Mouse (Mus musculus): Measurements from ENCODE around the gene Tsnaxip1.

GRCm38 (mm10) chr8:105810245-105810786 is 17.2 kb upstream of the Tsnaxip1 start:
- TF ChIP-seq HCFC1 (IDR thresholded peaks at IDR 0.05; ENCODE audit: borderline replicate concordance, insufficient read depth, low read length) = no peak
- no peak for TF ChIP-seq CHD2 (IDR thresholded peaks at IDR 0.05; ENCODE audit: low read depth, low read length)
- TF ChIP-seq ZNF384 (IDR thresholded peaks at IDR 0.05; ENCODE audit: low read depth, low read length) = no peak
- no peak for TF ChIP-seq MAFK (IDR thresholded peaks at IDR 0.05; ENCODE audit: insufficient read depth, low read depth, low read length)
- no peak for TF ChIP-seq ZC3H11A (IDR thresholded peaks at IDR 0.05; ENCODE audit: borderline replicate concordance, low read depth, low read length)

Measured in ES-E14 (cell line).